Mouse (Mus musculus) ES-E14 (cell line): ENCODE data around the gene Ppip5k1. TPM values are rescaled to one million over a fixed set of nuclear protein-coding genes. Genes with fewer than 3 reads are reported as not detected.

Experiments used
- DNase-seq: peaks from one replicate; pipeline ENCODE4 v3.0.0-alpha.2; 2013; ENCODE audit warnings: low read depth, low spot score
- H3K27ac ChIP-seq: 2 replicates; pipeline ENCODE4 v1.5.1; 2012; ENCODE audit warnings: low read depth, mild to moderate bottlenecking, low read length, moderate library complexity, mixed read lengths; ENCODE audit not compliant: poor library complexity, insufficient read depth, severe bottlenecking
- H3K36me3 ChIP-seq: 2 replicates; pipeline ENCODE4 v1.6.1; 2012; ENCODE audit warnings: mild to moderate bottlenecking, low read length, moderate library complexity, mixed read lengths; ENCODE audit not compliant: control insufficient read depth, poor library complexity, insufficient read depth, severe bottlenecking
- H3K4me1 ChIP-seq, 2 experiments: fragments of 150-350 bp in 1 of 2; sonication (generic) in 1 of 2; 2 replicates each; pipeline ENCODE4 v1.6.1; 2012; ENCODE audit warnings: low read length in 2 of 2, mild to moderate bottlenecking in 1 of 2, mixed read lengths in 1 of 2; ENCODE audit not compliant: control insufficient read depth in 2 of 2, insufficient read depth in 2 of 2, poor library complexity in 1 of 2
- H3K4me3 ChIP-seq, 2 experiments: fragments of 150-350 bp in 1 of 2; sonication (generic) in 1 of 2; 2 replicates each; pipeline ENCODE4 v1.5.1; 2012; ENCODE audit warnings: low read length in 2 of 2, low read depth in 1 of 2, mild to moderate bottlenecking in 1 of 2, mixed read lengths in 1 of 2; ENCODE audit not compliant: insufficient read depth in 1 of 2, poor library complexity in 1 of 2, severe bottlenecking in 1 of 2
- H3K9ac ChIP-seq: 2 replicates; pipeline ENCODE4 v1.6.1; 2012; ENCODE audit warnings: low read depth, mild to moderate bottlenecking, low read length, mixed read lengths; ENCODE audit not compliant: poor library complexity, insufficient read depth, severe bottlenecking
- H3K9me3 ChIP-seq: fragments of 150-350 bp; sonication (generic); 2 replicates; pipeline ENCODE4 v1.6.1; 2012; ENCODE audit warnings: low read depth, mild to moderate bottlenecking, low read length; ENCODE audit not compliant: control insufficient read depth, insufficient read depth
- CHD2 ChIP-seq: IDR thresholded peaks from 2 replicates; pipeline ENCODE4 v1.6.1; 2014; ENCODE audit warnings: mild to moderate bottlenecking, low read depth, low read length, inconsistent platforms
- HCFC1 ChIP-seq: IDR thresholded peaks from 2 replicates; pipeline ENCODE4 v1.6.1; 2012; ENCODE audit warnings: low read length, inconsistent platforms, borderline replicate concordance; ENCODE audit not compliant: insufficient read depth
- MAFK ChIP-seq: IDR thresholded peaks from 2 replicates; pipeline ENCODE4 v1.6.1; 2014; ENCODE audit warnings: mild to moderate bottlenecking, low read depth, low read length, inconsistent platforms; ENCODE audit not compliant: insufficient read depth
- ZC3H11A ChIP-seq: IDR thresholded peaks from 2 replicates; pipeline ENCODE4 v1.6.1; 2012; ENCODE audit warnings: low read depth, mild to moderate bottlenecking, inconsistent platforms, low read length, borderline replicate concordance
- ZNF384 ChIP-seq: IDR thresholded peaks from 2 replicates; pipeline ENCODE4 v1.6.1; 2012; ENCODE audit warnings: low read depth, low read length, inconsistent platforms
- in situ Hi-C, 2 experiments: fragments of 600-800 bp; cut with MboI; formaldehyde crosslinking; loops; one replicate each; pipeline ENCODE4 v1.15.1; 2025; ENCODE audit warnings: low sequenced_read_pairs in 2 of 2, inconsistent platforms in 1 of 2; ENCODE audit not compliant: unreplicated experiment in 2 of 2
- total RNA-seq: library from RNA; depleted of rRNA; stranded (reverse); fragments of 300-350 nt; gene quantifications from 2 replicates; pipeline ENCODE4 v1.2.3, GENCODE M21; 2012

Gene Ppip5k1
- total RNA-seq, 1 experiment, result 7.6 TPM

DNA sequence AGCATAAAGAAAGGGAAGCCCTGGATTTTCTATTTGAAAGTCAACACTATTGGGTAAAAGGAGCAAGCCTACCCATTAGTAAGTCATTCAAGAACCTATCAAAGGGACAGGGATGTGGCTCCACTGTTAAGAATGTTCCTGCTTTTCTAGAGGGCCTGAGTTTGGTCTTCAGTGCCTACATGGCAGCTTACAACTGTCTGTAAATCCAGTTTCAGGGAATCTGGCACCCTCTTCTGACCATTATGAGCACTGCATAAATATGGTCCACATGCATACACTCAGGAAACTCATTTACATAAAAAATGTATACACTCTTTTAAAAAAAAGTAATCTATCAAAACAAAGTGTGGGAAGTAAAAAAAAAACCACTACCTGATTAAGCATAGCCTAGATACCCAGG is 16.1 kb downstream of the Ppip5k1 start:
- H3K9me3 ChIP-seq, result no peaks in the 10 kb centered on the region
- no peak for TF ChIP-seq CHD2
- no peak for TF ChIP-seq HCFC1
- TF ChIP-seq ZC3H11A, result peak; percentile 52; the same call in 1 of the 2 replicates
- 0 out of 2 replicates have a peak, but pooled peaks have one; percentile 11 for TF ChIP-seq ZNF384
- TF ChIP-seq MAFK, result no peak
- H3K4me3 ChIP-seq, result no peak overlapping the region
- peaks cover 2% of the 10 kb centered on the region; the same call in 1 of the 2 replicates for H3K36me3 ChIP-seq
- no peak overlapping the region for H3K27ac ChIP-seq
- in situ Hi-C loops, result loop anchor here in 1 of 2 experiments (10.0 kb wide), 1 partner anchor 154 kb away; no protein-coding TSS in a partner anchor
- no peak for DNase-seq
- no peaks in the 10 kb centered on the region for H3K4me1 ChIP-seq
- no peak overlapping the region for H3K9ac ChIP-seq

DNA sequence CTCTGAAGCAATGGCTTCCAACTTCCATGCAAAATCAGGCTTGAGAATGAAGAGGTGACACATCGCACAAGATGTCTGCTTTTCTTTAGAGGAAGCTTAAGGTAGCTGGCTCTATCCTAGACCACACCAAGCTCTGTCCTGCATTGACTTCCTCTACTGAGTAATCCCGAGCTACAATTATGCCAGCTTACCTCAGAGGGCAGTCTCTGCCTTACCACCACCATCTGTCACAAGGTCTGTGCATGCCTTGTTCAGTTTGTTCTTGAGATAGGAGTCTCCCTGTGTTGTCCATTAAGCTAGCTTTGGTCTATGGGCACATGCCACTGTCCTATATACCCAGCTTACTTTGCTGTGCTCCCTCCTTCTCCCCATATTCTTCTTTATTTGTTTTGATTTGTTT is 25.7 kb downstream of the Ppip5k1 start:
- Histone ChIP-seq H3K27ac (no peak overlapping the region), H3K36me3 (no peaks in the 10 kb centered on the region; the same call in 1 of the 2 replicates), H3K4me1 (no peaks in the 10 kb centered on the region), H3K9ac (no peak overlapping the region), H3K4me3 (no peak overlapping the region), H3K9me3 (no peaks in the 10 kb centered on the region)
- no peak for DNase-seq
- in situ Hi-C loops, result no loop called here
- TF ChIP-seq HCFC1, result no peak
- no peak for TF ChIP-seq ZNF384
- no peak for TF ChIP-seq ZC3H11A
- TF ChIP-seq MAFK, result no peak
- TF ChIP-seq CHD2, result no peak

GRCm38 (mm10) chr2:121323693-121324470 is 31.3 kb downstream of the Ppip5k1 start:
- Histone ChIP-seq H3K36me3 (peaks cover 3% of the 10 kb centered on the region; the same call in 1 of the 2 replicates), H3K9ac (no peak overlapping the region), H3K4me3 (no peak overlapping the region), H3K4me1 (no peaks in the 10 kb centered on the region), H3K9me3 (no peaks in the 10 kb centered on the region), H3K27ac (no peak overlapping the region)
- in situ Hi-C loops, result no loop called here
- DNase-seq, result no peak
- TF ChIP-seq MAFK (no peak), ZC3H11A (no peak), HCFC1 (no peak), ZNF384 (no peak), CHD2 (no peak)

DNA sequence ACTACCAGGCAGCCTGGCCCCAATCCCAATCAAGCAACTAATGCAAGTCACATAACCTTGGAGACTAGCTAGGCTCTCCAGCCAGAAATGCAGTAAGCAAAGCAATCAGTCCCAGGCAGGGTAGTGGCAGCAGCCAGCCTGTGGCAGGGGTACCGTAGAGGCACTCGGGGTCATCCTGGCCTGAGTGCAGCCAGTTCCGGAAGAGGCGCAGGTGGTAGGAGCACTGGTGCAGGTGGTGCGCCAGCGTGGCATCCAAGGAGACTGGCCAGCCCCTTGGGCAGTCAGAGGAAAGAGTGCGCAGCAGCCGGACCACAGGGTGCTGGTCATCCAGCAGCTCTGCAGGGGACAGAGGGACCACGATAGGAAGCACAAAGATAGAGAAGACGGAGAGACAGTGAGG is 32.2 kb downstream of the Ppip5k1 start:
- H3K27ac ChIP-seq, result no peak overlapping the region
- H3K36me3 ChIP-seq, result peaks cover 3% of the 10 kb centered on the region; the same call in 1 of the 2 replicates
- no peak overlapping the region for H3K9ac ChIP-seq
- in situ Hi-C loops, result no loop called here
- no peak for DNase-seq
- TF ChIP-seq ZC3H11A (no peak), ZNF384 (no peak), HCFC1 (no peak), CHD2 (no peak), MAFK (no peak)
- H3K4me3 ChIP-seq, result no peak overlapping the region
- no peaks in the 10 kb centered on the region for H3K9me3 ChIP-seq
- H3K4me1 ChIP-seq, result no peaks in the 10 kb centered on the region
